Mouse (Mus musculus): ENCODE results near the gene Tgfbr3l. TPM values are rescaled to one million over a fixed set of nuclear protein-coding genes. Genes with fewer than 3 reads are reported as not detected.
"Not testable (repeated sequence)": the region's sequence is repeated elsewhere in the genome, so short reads cannot be mapped to it uniquely, and the experiment has no call there.

The Tgfbr3l gene
- polyA plus RNA-seq, 1 experiment from 2014 or later = 3.6 TPM

DNA sequence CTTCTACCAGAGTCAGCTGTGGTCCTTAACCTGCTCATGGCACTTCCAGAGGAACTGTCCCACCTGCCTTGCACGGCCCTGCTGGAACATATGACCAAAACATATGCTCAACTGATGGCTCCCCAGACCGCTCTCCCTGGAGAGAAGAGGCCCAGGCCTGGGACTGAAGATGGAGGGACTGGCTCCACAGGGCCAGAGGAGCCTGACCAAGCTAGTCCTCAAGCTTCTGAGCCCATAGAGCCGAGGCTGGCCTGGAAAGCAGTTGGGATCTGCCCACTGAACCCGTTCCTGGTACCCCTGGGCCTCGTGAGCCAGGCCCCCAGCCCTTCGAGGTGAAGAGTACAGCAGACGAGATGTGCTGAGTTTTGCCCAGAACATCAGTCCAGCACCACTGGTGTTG, 7.5 kb downstream of the Tgfbr3l start:
- H3K27ac ChIP-seq (replicated peaks); H3K27me3 ChIP-seq; H3K9me3 ChIP-seq (replicated peaks); ATAC-seq (ENCODE audit: insufficient number of reproducible peaks, low FRiP score, low TSS enrichment, low read depth); H3K4me3 ChIP-seq (replicated peaks); H3K4me2 ChIP-seq (replicated peaks); H3K9ac ChIP-seq: not testable (repeated sequence)
- peaks cover 30% of the 10 kb centered on the region for H3K36me3 ChIP-seq
- WGBS = 87% methylated on average over 7 of the region's 7 CpGs
- peaks cover 44% of the 10 kb centered on the region for H3K4me1 ChIP-seq

DNA sequence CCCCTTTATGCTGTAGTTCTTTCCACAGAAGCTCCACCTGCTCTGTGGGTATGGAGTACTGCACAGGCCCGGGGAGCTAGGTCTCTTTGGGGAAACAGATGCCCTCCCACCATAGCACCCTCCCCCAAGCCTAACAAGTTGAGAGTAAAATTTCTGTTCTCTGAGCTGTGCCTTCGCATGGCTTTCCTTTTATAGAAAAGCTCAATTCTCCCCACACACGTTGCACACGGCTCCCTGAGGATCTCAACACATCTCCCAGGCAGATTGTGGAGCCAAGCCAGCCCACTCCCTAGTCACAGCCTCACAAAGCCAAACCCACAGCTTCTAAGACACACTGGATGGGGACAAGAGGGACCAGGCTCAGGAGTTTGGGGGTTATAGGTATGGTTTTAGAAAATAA, 8.9 kb downstream of the Tgfbr3l start:
- Histone ChIP-seq H3K36me3 (peaks cover 44% of the 10 kb centered on the region), H3K27ac (replicated peaks) (0 out of 2 replicates have a peak overlapping the region, but pooled peaks have one; percentile 1), H3K9me3 (replicated peaks) (no peaks in the 10 kb centered on the region), H3K4me1 (peaks cover 40% of the 10 kb centered on the region), H3K4me3 (replicated peaks) (no peak overlapping the region), H3K4me2 (replicated peaks) (0 out of 2 replicates have a peak overlapping the region, but pooled peaks have one; percentile 87), H3K27me3 (no peaks in the 10 kb centered on the region), H3K9ac (no peak overlapping the region)
- WGBS = 36% methylated on average over 4 of the region's 4 CpGs
- ATAC-seq (ENCODE audit: insufficient number of reproducible peaks, low FRiP score, low TSS enrichment, low read depth) = no peak

DNA sequence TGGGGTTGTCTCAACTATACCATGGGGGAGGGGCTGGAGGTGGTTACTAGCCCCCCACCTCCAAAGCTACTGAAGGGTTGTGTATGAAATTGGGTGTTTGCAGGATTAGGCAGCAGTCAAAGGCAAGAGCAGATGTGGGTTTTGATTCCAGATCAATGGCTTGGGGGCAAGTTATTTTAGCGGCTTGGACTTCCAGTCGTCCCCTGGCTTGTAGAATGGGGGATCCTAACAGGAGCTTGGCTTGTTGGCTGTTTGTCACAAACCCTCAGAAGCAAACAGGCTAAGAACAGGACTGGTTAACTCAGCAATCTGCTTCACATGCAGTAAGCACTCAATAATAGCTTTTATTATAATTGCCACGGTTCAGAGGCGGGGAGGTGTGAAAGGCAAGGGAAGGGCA, 9.3 kb downstream of the Tgfbr3l start:
- Histone ChIP-seq H3K4me1 (peaks cover 39% of the 10 kb centered on the region), H3K4me2 (replicated peaks) (peak overlapping the region; percentile 87; the same call in 1 of the 2 replicates), H3K9me3 (replicated peaks) (no peaks in the 10 kb centered on the region), H3K4me3 (replicated peaks) (peak overlapping the region; percentile 74), H3K27ac (replicated peaks) (0 out of 2 replicates have a peak overlapping the region, but pooled peaks have one; percentile 1), H3K9ac (no peak overlapping the region), H3K27me3 (no peaks in the 10 kb centered on the region), H3K36me3 (peaks cover 48% of the 10 kb centered on the region)
- ATAC-seq (ENCODE audit: insufficient number of reproducible peaks, low FRiP score, low TSS enrichment, low read depth) = no peak
- 62% methylated on average over 4 of the region's 4 CpGs for WGBS

DNA sequence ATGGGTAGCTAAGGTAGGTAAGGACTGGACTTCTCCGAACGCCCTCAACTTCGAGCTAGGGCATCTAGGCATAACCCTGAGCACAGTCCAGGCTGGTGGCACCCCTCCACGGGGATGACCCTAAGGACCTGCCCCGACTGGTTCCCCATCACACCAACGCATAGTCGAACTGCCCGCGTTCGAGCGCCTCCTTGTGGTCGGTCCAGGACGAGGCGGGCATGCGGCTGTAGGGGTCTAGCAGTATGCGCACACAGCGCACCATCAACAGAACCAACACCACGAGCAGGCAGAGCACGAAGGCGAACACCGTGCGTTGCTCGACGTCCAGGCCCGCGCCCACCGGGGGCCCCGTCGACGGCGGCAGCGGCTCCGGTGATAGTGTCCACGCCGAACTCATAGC, 10.2 kb downstream of the Tgfbr3l start:
- 3% methylated on average over 35 of the region's 35 CpGs for WGBS
- ATAC-seq (ENCODE audit: insufficient number of reproducible peaks, low FRiP score, low TSS enrichment, low read depth) = peak; percentile 59
- Histone ChIP-seq H3K9ac (peak overlapping the region; percentile 57), H3K36me3 (peaks cover 57% of the 10 kb centered on the region), H3K4me3 (replicated peaks) (peak overlapping the region; percentile 74), H3K4me1 (peaks cover 36% of the 10 kb centered on the region), H3K9me3 (replicated peaks) (no peaks in the 10 kb centered on the region), H3K4me2 (replicated peaks) (peak overlapping the region; percentile 87), H3K27ac (replicated peaks) (peak overlapping the region; percentile 83), H3K27me3 (no peaks in the 10 kb centered on the region)

DNA sequence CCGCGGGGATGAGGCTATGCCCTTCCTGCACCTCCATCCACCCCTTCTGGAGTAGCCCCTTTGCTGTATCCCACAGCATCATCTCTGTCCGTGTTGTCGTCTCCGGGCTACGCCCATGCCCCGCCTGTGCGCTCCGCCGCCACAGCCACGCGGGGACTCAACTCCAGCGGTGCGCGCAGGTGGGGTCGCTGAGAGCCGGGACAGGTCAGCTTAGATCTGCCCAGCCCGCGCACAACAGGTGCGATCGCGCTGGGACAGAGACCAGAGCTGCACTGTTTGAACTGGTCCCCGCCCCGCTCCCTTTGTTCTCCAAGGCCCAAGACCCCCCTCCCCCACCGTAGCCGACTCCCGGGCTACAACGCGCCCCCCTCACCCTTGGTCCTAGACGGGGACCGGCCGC, 10.7 kb downstream of the Tgfbr3l start:
- Histone ChIP-seq H3K9ac (peak overlapping the region; percentile 57), H3K36me3 (peaks cover 62% of the 10 kb centered on the region)
- WGBS = under 1% methylated on average over 32 of the region's 32 CpGs

DNA sequence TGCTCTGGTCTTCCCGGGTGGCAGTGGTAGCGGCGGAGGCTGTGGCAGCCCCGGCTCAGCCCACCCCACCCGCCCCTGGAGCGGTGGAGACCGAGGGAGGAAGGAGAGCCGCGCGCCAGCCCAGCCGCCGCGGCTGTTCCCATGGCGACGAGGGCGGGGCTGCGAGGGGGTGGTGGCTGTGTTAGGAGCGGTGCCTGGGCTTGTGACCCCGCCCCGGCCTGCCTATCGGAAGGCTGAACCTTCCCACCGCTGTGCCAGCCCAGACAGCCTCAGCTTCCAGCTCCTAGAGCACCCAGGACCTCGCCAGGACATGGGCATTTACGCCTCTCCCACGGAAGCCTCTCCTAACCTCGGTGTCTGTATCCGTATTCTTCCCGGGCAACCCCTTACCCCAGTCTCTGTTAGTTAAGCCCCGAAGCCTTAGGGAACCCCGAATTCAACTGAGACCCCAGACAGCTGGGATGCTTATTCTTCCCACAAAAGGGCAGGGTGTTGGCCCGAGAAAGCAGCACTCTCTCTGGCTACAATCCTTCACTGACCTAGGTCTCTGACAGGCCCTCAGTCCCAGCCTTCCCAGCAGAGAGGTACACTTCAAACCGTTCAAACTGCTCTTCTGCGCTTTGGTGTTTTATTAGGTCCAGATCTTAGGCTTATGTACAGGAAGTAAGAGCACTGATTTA, 11.3 kb downstream of the Tgfbr3l start, which contains the start of gene Ctxn1:
TSS of gene Ctxn1 (minus strand) at position 150 of the 680 bp plus-strand sequence.
- peak; percentile 93 for ATAC-seq (ENCODE audit: insufficient number of reproducible peaks, low FRiP score, low TSS enrichment, low read depth)
- peak within 1 kb of the TSS; percentile 83 for H3K27ac ChIP-seq (replicated peaks)
- peak within 1 kb of the TSS; percentile 74 for H3K4me3 ChIP-seq (replicated peaks)
- WGBS = 4% methylated on average over 28 of the region's 33 CpGs
- H3K9ac ChIP-seq = peak within 1 kb of the TSS; percentile 57
- peaks cover 66% of the 10 kb centered on the region for H3K36me3 ChIP-seq
- peaks cover 28% of the 10 kb centered on the region for H3K4me1 ChIP-seq
- peak within 1 kb of the TSS; percentile 87 for H3K4me2 ChIP-seq (replicated peaks)
- H3K27me3 ChIP-seq = no peaks in the 10 kb centered on the region
- H3K9me3 ChIP-seq (replicated peaks) = no peaks in the 10 kb centered on the region

More for the DNA sequence above, 10.7 kb downstream of the Tgfbr3l start:
- no peaks in the 10 kb centered on the region for H3K9me3 ChIP-seq (replicated peaks)
- peaks cover 33% of the 10 kb centered on the region for H3K4me1 ChIP-seq
- H3K27me3 ChIP-seq = no peaks in the 10 kb centered on the region
- peak overlapping the region; percentile 83 for H3K27ac ChIP-seq (replicated peaks)
- peak; percentile 79 for ATAC-seq (ENCODE audit: insufficient number of reproducible peaks, low FRiP score, low TSS enrichment, low read depth)
- peak overlapping the region; percentile 87 for H3K4me2 ChIP-seq (replicated peaks)
- peak overlapping the region; percentile 74 for H3K4me3 ChIP-seq (replicated peaks)

DNA sequence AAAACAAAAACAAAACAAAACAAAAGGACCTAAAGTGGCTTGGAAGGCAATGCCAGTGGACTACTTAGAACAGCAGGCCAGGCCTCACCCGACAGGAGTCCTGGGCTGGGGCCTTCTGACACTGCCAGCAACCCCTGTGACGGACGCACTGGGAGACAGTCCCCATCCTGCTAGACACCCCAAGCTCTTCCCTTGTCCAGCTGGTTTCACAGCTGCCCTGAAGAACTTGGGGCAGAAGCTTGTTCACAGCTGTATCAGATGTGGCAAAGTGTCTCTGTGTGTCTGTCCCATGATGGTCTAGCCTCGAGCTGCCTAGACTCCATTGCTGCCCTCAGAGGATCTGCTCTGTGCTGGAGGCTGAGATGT, 11.8 kb downstream of the Tgfbr3l start:
- Histone ChIP-seq H3K4me3 (replicated peaks) (no peak overlapping the region), H3K36me3 (peaks cover 66% of the 10 kb centered on the region), H3K9me3 (replicated peaks) (no peaks in the 10 kb centered on the region), H3K27me3 (no peaks in the 10 kb centered on the region), H3K4me2 (replicated peaks) (no peak overlapping the region), H3K4me1 (peaks cover 26% of the 10 kb centered on the region), H3K27ac (replicated peaks) (peak overlapping the region; percentile 83; the same call in 1 of the 2 replicates), H3K9ac (no peak overlapping the region)
- 75% methylated on average over 4 of the region's 4 CpGs for WGBS
- ATAC-seq (ENCODE audit: insufficient number of reproducible peaks, low FRiP score, low TSS enrichment, low read depth) = no peak

DNA sequence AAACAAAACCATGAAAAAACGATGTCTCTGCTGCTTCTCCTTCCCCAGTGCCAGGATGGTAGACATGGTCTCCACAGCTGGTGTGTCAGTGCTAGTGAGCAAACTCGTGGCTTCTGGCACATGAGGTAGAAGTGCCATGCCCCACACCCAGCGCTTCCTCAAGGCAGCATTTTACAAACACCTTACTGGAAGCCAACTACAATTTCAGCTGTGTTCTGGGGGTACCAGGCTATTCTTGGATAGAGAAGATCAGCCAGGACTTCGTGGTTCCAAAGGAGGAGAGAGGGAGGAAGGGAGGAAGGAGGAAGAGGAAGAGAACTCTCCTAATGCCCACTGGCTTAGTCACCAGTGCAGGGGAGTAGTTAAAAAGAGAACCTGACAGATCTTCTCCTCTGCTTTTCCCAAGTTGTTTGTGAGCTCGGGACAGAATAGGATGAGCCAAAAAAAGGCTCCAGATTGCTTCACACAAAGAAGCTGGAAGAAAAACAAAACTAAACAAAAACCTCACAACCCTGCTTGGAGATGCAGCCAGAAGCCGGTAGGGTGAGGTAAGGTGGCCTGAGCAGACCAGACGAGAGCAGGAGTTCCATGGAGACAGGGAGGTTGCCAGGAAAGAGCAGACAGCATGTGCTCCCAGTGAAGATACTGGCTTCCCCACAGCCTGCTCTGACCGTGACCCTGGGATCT, 15.2 kb downstream of the Tgfbr3l start:
- Histone ChIP-seq H3K4me3 (replicated peaks) (no peak overlapping the region), H3K9me3 (replicated peaks) (no peaks in the 10 kb centered on the region), H3K4me2 (replicated peaks) (no peak overlapping the region), H3K27ac (replicated peaks) (no peak overlapping the region), H3K27me3 (no peaks in the 10 kb centered on the region), H3K9ac (no peak overlapping the region), H3K36me3 (peaks cover 82% of the 10 kb centered on the region), H3K4me1 (peaks cover 10% of the 10 kb centered on the region)
- no peak for ATAC-seq (ENCODE audit: insufficient number of reproducible peaks, low FRiP score, low TSS enrichment, low read depth)
- 84% methylated on average over 8 of the region's 8 CpGs for WGBS

DNA sequence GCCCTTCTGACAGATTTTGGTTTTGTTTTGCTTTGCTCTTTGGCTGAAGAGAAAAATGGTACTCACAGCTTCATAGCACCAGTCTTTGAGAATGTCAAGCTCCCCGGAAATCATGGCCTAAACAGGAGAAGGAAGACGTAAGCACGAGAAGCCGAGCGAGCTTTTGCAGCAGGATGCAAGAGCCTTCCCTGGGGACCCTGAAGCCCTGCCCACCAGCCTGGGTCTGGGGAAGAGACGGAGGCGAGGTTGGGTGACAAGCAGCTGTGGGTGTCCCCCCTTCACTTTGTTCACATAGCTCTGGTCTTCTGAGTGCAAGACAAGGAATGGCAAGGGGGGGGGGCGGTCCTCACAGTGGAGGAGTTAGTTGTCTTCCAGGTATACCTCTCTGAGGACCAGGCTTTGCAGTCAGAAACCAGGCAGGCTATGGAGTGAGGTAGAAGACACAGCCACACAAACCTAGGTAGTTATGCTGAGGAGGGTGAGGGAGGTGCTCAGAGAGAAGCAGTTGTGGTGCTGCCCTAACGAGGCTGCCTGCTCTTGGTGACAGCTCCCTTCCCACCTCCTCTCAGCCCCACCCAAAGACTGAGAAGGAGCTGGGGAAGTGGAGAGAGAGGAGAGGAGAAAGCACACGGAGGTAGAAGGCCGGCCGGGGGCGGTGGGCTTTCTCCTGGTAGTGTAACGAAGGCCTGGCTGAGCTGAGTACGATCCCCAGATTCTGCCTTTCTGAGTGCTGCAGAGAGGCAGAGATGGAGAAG, 17.3 kb downstream of the Tgfbr3l start:
- no peak for ATAC-seq (ENCODE audit: insufficient number of reproducible peaks, low FRiP score, low TSS enrichment, low read depth)
- WGBS = 86% methylated on average over 15 of the region's 15 CpGs

DNA sequence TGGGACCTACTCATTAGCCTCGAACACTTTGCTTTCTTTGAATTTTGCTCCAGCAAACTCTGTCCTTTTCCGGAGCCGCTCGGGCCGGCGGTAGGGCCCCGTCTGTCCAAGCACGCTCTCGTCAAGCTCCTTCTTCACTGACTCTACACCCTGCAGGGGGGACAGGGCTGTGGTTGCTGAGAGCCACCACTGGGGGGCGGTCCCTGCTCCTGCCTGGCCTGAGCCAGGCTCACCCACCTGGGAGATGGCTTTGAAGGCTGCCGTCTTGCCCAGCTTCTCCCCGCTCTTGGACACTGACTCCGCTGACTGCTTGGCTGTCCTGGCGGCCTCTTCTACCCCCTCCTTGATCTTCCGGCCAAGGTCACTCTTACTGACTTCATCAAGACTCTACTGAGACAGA, 19.6 kb downstream of the Tgfbr3l start:
- Histone ChIP-seq H3K36me3 (peaks cover 90% of the 10 kb centered on the region), H3K4me3 (replicated peaks) (no peak overlapping the region), H3K9ac (no peak overlapping the region), H3K27me3 (no peaks in the 10 kb centered on the region), H3K27ac (replicated peaks) (no peak overlapping the region), H3K9me3 (replicated peaks) (no peaks in the 10 kb centered on the region), H3K4me2 (replicated peaks) (no peak overlapping the region), H3K4me1 (no peaks in the 10 kb centered on the region)
- 78% methylated on average over 15 of the region's 15 CpGs for WGBS
- ATAC-seq (ENCODE audit: insufficient number of reproducible peaks, low FRiP score, low TSS enrichment, low read depth) = 0 out of 2 replicates have a peak, but pooled peaks have one; percentile 36

More for the DNA sequence above, 17.3 kb downstream of the Tgfbr3l start:
- Histone ChIP-seq H3K36me3 (peaks cover 97% of the 10 kb centered on the region), H3K9ac (no peak overlapping the region), H3K4me3 (replicated peaks) (no peak overlapping the region), H3K9me3 (replicated peaks) (no peaks in the 10 kb centered on the region), H3K27ac (replicated peaks) (no peak overlapping the region), H3K27me3 (no peaks in the 10 kb centered on the region), H3K4me1 (no peaks in the 10 kb centered on the region), H3K4me2 (replicated peaks) (no peak overlapping the region)

DNA sequence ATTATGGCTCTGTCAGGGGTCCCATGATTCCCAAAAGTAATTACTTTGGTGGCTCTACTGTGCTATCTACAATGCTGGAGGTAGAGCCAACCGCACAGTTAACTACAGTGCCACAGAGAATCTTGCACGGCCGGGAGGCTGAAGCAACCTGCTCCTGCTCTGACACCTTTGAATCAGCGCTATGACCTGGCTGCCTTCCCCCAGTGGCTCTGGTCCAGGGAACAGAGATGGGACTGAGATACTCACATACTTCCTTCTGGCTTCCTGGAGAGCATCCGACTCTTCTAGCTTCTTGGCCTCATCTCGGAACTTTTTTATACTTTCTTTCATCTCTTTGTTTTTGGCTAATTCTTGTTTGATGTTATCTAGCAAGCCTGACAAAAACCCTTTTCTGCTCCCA, 21.6 kb downstream of the Tgfbr3l start:
- no peak for ATAC-seq (ENCODE audit: insufficient number of reproducible peaks, low FRiP score, low TSS enrichment, low read depth)
- Histone ChIP-seq H3K27me3 (no peaks in the 10 kb centered on the region), H3K4me2 (replicated peaks) (no peak overlapping the region), H3K9me3 (replicated peaks) (no peaks in the 10 kb centered on the region), H3K9ac (no peak overlapping the region), H3K36me3 (peaks cover 83% of the 10 kb centered on the region), H3K27ac (replicated peaks) (no peak overlapping the region), H3K4me3 (replicated peaks) (no peak overlapping the region), H3K4me1 (peaks cover 4% of the 10 kb centered on the region; the same call in 1 of the 2 replicates)
- WGBS = 85% methylated on average over 6 of the region's 6 CpGs
